Mouse (Mus musculus) neural tube, embryonic 11.5 days (tissue): ENCODE data around the gene Mapk13. TPM values are rescaled to one million over a fixed set of nuclear protein-coding genes. Genes with fewer than 3 reads are reported as not detected.

Experiments used
- ATAC-seq: fragments of 200-750 bp; cut with Nextera tagmentation; 2 replicates; pipeline ENCODE4 v1.8.0; 2017; ENCODE audit warnings: moderate number of reproducible peaks, mild to moderate bottlenecking, moderate TSS enrichment, moderate library complexity; ENCODE audit not compliant: insufficient read depth, low FRiP score, low TSS enrichment
- DNase-seq: peaks from one replicate; pipeline ENCODE4 v3.0.0-alpha.2; 2015; ENCODE audit warnings: low spot score
- H3K27ac ChIP-seq: fragments of 300-500 bp; sonication (generic); 2 replicates; pipeline ENCODE4 v1.5.1; 2014; ENCODE audit warnings: low read depth, mild to moderate bottlenecking, low read length
- H3K27me3 ChIP-seq: fragments of 300-500 bp; sonication (generic); 2 replicates; pipeline ENCODE4 v1.6.1; 2014; ENCODE audit warnings: mild to moderate bottlenecking, low read length, mixed read lengths; ENCODE audit not compliant: control insufficient read depth, insufficient read depth
- H3K36me3 ChIP-seq: fragments of 300-500 bp; sonication (generic); 2 replicates; pipeline ENCODE4 v1.6.1; 2014; ENCODE audit warnings: mild to moderate bottlenecking, low read length, moderate library complexity, mixed read lengths; ENCODE audit not compliant: control insufficient read depth, insufficient read depth
- H3K4me1 ChIP-seq: fragments of 300-500 bp; sonication (generic); 2 replicates; pipeline ENCODE4 v1.6.1; 2014; ENCODE audit warnings: low read length, mixed read lengths; ENCODE audit not compliant: control insufficient read depth, insufficient read depth
- H3K4me2 ChIP-seq: fragments of 300-500 bp; sonication (generic); 2 replicates; pipeline ENCODE4 v1.6.1; 2014; ENCODE audit warnings: low read depth, mild to moderate bottlenecking, moderate library complexity
- H3K4me3 ChIP-seq: fragments of 300-500 bp; sonication (generic); 2 replicates; pipeline ENCODE4 v1.5.1; 2014; ENCODE audit warnings: low read depth, low read length
- H3K9ac ChIP-seq: fragments of 300-500 bp; sonication (generic); 2 replicates; pipeline ENCODE4 v1.6.1; 2014; ENCODE audit warnings: mild to moderate bottlenecking, low read length
- H3K9me3 ChIP-seq: fragments of 300-500 bp; sonication (generic); 2 replicates; pipeline ENCODE4 v1.6.1; 2016; ENCODE audit warnings: low read length; ENCODE audit not compliant: control insufficient read depth
- WGBS: fragments of 180-500 bp; shearing (Covaris S2); extraction: QIAGEN DNeasy Blood & Tissue Kit; methylation state at CpG from one replicate; pipeline ENCODE4 v1.1.7; 2014; 5-methylcytosine and 5-hydroxymethylcytosine counted together
- polyA plus RNA-seq: library from polyadenylated mRNA; unstranded; fragments of >200 nt; fragmentation: Nextera tagmentation; extraction: Ambion mirVana; gene quantifications from 2 replicates; pipeline ENCODE4 v1.2.1, GENCODE M21; 2014

Mapk13 gene
- polyA plus RNA-seq, 1 experiment from 2014 or later = 1.8 TPM

DNA sequence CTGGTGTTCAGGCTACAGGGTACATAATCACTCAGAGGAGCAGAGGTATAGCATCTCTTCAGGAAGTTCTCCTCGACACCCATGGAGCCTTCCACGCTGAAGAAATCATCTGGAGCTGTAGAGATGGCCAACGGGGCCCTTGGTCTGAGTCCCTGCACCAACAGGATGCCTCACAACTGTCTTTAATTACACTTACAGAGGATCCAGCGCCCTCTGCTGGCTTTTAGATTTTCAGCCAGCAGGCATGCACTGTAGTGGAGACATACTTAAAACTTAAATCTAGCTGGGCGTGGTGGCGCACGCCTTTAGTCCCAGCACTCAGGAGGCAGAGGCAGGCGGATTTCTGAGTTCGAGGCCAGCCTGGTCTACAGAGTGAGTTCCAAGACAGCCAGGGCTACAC is 25.2 kb upstream of the Mapk13 start:
- H3K27ac ChIP-seq = no peak overlapping the region

DNA sequence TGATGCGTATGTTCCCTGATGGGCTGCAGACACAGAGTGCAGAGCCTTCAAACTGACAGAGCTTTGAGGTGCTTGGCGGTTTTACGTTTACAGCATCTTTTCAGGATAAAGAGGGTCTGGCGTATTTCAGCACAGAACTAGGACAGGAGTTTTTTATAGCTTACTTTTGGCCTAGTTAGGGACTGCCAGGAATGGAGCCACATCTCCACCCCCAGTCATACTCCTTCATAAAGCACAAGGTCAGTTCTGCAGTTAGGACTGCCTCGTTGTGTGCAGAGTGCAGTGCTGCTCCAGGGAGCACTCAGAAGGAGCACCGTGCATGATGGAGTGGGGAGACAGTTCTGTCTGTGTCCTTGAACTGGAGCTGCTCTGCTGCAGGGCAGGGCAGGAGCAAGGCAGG is 23.3 kb upstream of the Mapk13 start:
- Histone ChIP-seq H3K4me3 (no peak overlapping the region), H3K9ac (no peak overlapping the region), H3K27me3 (no peaks in the 10 kb centered on the region), H3K4me1 (no peaks in the 10 kb centered on the region), H3K9me3 (no peaks in the 10 kb centered on the region), H3K27ac (no peak overlapping the region), H3K36me3 (peaks cover 14% of the 10 kb centered on the region), H3K4me2 (no peak overlapping the region)
- DNase-seq (no peak), ATAC-seq (no peak)
- WGBS = 91% methylated on average over 6 of the region's 6 CpGs

More for the DNA sequence above, 25.2 kb upstream of the Mapk13 start:
- no peak overlapping the region for H3K4me3 ChIP-seq
- no peak for ATAC-seq
- no peak overlapping the region for H3K4me2 ChIP-seq
- 90% methylated on average over 9 of the region's 9 CpGs for WGBS
- no peak overlapping the region for H3K9ac ChIP-seq
- H3K27me3 ChIP-seq = no peaks in the 10 kb centered on the region
- H3K9me3 ChIP-seq = no peaks in the 10 kb centered on the region
- no peak for DNase-seq
- peaks cover 18% of the 10 kb centered on the region for H3K36me3 ChIP-seq
- H3K4me1 ChIP-seq = no peaks in the 10 kb centered on the region

DNA sequence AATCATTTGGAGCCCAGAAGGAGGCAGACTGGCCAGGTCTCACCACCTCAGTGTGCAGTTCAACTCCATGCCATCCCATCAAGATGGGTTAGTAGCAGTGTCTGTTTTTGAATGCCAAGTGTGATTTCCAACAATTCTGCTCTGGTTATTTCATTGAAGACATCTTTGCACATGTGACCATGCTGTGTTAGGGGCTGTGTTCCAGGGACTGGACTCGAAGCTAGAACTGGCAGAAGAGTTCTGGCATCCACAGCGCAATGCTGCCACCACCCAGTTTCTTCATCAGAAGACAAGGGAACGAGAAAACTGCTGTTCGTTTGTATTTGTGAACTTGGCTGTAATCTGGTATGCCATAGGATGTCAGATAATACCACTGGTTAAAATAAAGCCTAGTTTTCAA is 21.1 kb upstream of the Mapk13 start:
- WGBS = 97% methylated on average over 4 of the region's 4 CpGs

DNA sequence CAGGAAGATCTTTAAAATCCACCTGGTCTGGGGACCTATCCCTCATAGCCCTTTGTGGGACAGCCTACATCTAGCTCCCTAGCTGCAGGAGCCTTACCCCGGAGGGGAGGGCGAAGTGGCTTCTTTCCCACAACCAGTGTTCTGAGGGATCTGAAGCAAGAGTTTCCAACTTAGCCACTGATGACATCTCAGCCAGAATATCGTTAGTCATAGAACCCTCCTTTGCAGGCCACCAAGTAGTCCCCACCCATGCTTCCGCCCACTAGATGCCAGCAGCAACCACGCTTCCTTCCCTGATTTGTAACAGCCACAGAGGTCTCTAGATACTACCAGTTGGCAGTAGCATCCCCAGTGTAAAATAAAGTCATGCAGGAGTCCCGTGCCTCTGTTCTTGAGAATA is 18.5 kb upstream of the Mapk13 start:
- WGBS = 86% methylated on average over 6 of the region's 6 CpGs
- H3K27ac ChIP-seq = no peak overlapping the region
- no peaks in the 10 kb centered on the region for H3K4me1 ChIP-seq
- ATAC-seq = no peak
- no peak for DNase-seq
- H3K4me3 ChIP-seq = no peak overlapping the region
- H3K4me2 ChIP-seq = no peak overlapping the region
- H3K27me3 ChIP-seq = no peaks in the 10 kb centered on the region
- H3K36me3 ChIP-seq = peaks cover 8% of the 10 kb centered on the region; the same call in 1 of the 2 replicates
- no peaks in the 10 kb centered on the region for H3K9me3 ChIP-seq
- no peak overlapping the region for H3K9ac ChIP-seq

More for the DNA sequence above, 21.1 kb upstream of the Mapk13 start:
- no peaks in the 10 kb centered on the region for H3K4me1 ChIP-seq
- H3K9ac ChIP-seq = no peak overlapping the region
- H3K27me3 ChIP-seq = no peaks in the 10 kb centered on the region
- ATAC-seq (no peak), DNase-seq (no peak)
- no peak overlapping the region for H3K4me2 ChIP-seq
- peaks cover 8% of the 10 kb centered on the region for H3K36me3 ChIP-seq
- H3K9me3 ChIP-seq = no peaks in the 10 kb centered on the region
- H3K4me3 ChIP-seq = no peak overlapping the region
- H3K27ac ChIP-seq = no peak overlapping the region

DNA sequence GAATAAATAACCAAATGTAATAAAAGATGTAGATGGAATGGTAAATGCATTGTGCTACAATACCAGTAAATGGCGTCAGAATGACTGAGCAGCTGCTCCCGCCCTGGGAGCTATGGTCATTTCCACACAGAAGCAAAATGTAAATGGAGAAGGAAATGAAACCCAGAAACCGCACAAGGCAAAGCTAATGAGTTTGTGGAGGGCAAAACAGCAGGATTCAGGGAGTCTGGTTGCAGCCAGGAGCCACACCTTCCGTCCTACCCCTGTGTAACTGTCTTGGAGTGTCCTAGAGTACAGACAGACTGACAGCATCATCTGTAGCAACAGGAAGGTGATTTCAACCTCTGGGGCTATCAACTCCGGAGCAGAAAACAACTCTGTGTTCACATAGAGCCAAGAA is 12.7 kb upstream of the Mapk13 start:
- no peaks in the 10 kb centered on the region for H3K36me3 ChIP-seq
- 71% methylated on average over 5 of the region's 5 CpGs for WGBS
- no peaks in the 10 kb centered on the region for H3K9me3 ChIP-seq
- no peaks in the 10 kb centered on the region for H3K27me3 ChIP-seq
- no peak overlapping the region for H3K9ac ChIP-seq
- H3K4me3 ChIP-seq = no peak overlapping the region
- ATAC-seq = no peak
- H3K27ac ChIP-seq = no peak overlapping the region
- DNase-seq = no peak
- no peaks in the 10 kb centered on the region for H3K4me1 ChIP-seq
- H3K4me2 ChIP-seq = no peak overlapping the region

DNA sequence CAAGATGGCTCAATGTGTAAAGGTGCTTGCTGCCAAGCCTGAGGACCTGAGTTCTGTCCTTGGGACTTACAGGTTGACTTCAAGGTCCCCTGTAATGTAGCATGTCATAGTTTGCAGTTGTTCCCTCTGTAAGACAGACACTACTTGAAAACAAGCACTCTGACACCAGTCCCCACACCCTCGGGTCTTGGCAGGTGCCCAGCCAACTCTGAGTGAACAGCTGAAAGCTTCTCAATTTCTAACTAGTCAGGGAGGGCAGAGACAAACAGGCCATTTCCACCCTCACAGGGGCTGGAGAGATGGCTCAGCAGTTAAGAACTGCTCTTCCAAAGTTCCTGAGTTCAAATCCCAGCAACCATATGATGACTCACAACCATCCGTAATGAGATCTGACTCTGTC is 11.6 kb upstream of the Mapk13 start:
- no peaks in the 10 kb centered on the region for H3K9me3 ChIP-seq
- H3K4me1 ChIP-seq = no peaks in the 10 kb centered on the region
- no peak overlapping the region for H3K4me3 ChIP-seq
- no peak overlapping the region for H3K9ac ChIP-seq
- no peaks in the 10 kb centered on the region for H3K36me3 ChIP-seq
- H3K27me3 ChIP-seq = no peaks in the 10 kb centered on the region
- 94% methylated on average over 2 of the region's 2 CpGs for WGBS
- H3K4me2 ChIP-seq = no peak overlapping the region
- DNase-seq = no peak
- H3K27ac ChIP-seq = no peak overlapping the region
- ATAC-seq = no peak

DNA sequence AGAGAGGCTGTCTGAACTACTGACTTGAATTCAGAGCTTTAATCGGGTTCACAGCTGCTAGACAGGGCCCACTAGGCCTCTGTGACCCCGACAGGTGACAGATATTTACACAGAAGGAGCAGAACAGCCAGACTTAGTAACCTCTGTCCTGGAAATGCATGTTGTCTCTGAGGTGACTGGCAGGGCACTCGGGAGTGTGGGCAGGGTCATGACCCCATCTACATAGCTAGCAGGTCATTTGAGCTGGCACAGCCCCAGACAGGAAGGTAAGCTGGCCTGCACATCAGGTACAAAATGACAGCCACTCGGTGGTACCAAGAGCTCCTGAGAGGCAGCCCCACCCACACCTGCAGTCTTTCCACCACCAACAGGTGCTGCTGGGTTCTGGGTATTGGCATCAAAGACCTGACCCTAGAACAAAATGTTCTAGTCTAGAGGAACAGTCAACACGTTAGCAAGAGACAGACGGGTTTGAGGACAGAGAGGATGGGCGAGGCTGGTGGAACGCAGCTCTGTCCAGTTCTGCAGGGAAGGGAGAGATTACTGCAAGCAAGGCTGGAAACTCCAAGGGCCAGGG is 8.3 kb upstream of the Mapk13 start:
- H3K4me3 ChIP-seq = no peak overlapping the region
- H3K4me2 ChIP-seq = no peak overlapping the region
- DNase-seq (no peak), ATAC-seq (no peak)
- 70% methylated on average over 8 of the region's 8 CpGs for WGBS
- no peaks in the 10 kb centered on the region for H3K36me3 ChIP-seq
- H3K9ac ChIP-seq = no peak overlapping the region
- H3K4me1 ChIP-seq = no peaks in the 10 kb centered on the region
- no peaks in the 10 kb centered on the region for H3K27me3 ChIP-seq
- H3K27ac ChIP-seq = no peak overlapping the region
- no peaks in the 10 kb centered on the region for H3K9me3 ChIP-seq

DNA sequence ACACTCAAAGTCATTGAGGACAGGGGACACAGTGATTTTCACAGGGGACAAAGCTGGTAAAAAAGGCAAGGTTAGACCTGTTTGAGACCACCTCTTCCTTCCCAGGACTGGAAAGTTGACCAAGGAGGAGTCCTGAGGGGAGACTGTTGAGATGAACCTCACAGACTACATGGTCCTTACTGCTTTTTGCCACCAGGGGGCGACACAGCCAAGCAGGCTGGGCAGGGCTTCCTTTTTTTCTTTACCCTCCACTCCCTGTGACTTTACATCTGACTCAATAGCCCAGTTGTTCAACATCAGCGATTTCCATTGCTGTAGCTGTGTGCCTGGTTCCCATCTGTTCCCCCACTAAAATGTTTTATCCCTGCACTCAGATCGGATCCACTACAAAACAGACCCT is 7.2 kb upstream of the Mapk13 start:
- ATAC-seq (no peak), DNase-seq (peak; percentile 69)
- Histone ChIP-seq H3K36me3 (no peaks in the 10 kb centered on the region), H3K27me3 (no peaks in the 10 kb centered on the region), H3K27ac (no peak overlapping the region), H3K9me3 (no peaks in the 10 kb centered on the region), H3K4me2 (no peak overlapping the region), H3K4me3 (no peak overlapping the region), H3K4me1 (no peaks in the 10 kb centered on the region), H3K9ac (no peak overlapping the region)
- 20% methylated on average over 3 of the region's 3 CpGs for WGBS

DNA sequence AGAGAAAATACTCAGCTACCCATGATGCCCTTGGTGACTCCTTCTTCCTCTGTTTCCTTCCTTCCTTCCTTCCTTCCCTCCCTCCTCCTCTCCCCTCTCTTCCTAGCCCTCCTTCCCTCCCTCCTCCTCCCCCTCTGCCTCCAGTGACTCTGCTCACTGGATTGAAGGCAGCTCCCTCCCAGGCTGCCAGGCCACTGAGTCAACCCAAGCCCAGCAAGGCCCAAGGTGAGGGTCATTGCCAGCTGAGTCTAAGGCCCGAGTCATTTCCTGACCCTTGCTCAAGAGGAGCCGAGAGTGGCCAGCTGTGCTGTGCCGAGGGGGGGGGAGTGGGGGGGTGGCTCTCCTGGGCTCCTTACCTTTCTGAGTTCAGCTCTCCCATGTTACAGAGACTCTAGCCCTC is 2.9 kb upstream of the Mapk13 start:
- Histone ChIP-seq H3K4me3 (no peak overlapping the region), H3K4me2 (no peak overlapping the region), H3K36me3 (no peaks in the 10 kb centered on the region), H3K27me3 (peaks cover 30% of the 10 kb centered on the region), H3K9me3 (no peaks in the 10 kb centered on the region), H3K4me1 (peaks cover 9% of the 10 kb centered on the region; the same call in 1 of the 2 replicates), H3K27ac (no peak overlapping the region), H3K9ac (no peak overlapping the region)
- no peak for ATAC-seq
- 74% methylated on average over 3 of the region's 3 CpGs for WGBS
- DNase-seq = no peak
